Mouse (Mus musculus) hindbrain, embryonic 14.5 days (tissue): Measurements from ENCODE around the gene Bend5. TPM values are rescaled to one million over a fixed set of nuclear protein-coding genes. Genes with fewer than 3 reads are reported as not detected.

Source experiments
- ATAC-seq: fragments of 200-750 bp; cut with Nextera tagmentation; 2 replicates; pipeline ENCODE4 v1.8.0; 2017; ENCODE audit warnings: moderate number of reproducible peaks, mild to moderate bottlenecking, moderate TSS enrichment, moderate library complexity; ENCODE audit not compliant: low FRiP score
- DNase-seq: peaks from one replicate; pipeline ENCODE4 v3.0.0-alpha.2; 2015; ENCODE audit warnings: low spot score
- H3K27ac ChIP-seq: fragments of 300-500 bp; sonication (generic); 2 replicates; pipeline ENCODE4 v1.5.1; 2014; ENCODE audit warnings: mild to moderate bottlenecking, moderate library complexity
- H3K27me3 ChIP-seq: fragments of 300-500 bp; sonication (generic); 2 replicates; pipeline ENCODE4 v1.6.1; 2014; ENCODE audit warnings: mild to moderate bottlenecking, low read length, mixed read lengths; ENCODE audit not compliant: control insufficient read depth, insufficient read depth
- H3K36me3 ChIP-seq: fragments of 300-500 bp; sonication (generic); replicated peaks from 2 replicates; pipeline ENCODE4 v1.6.1; 2014; ENCODE audit not compliant: control insufficient read depth, insufficient read depth
- H3K4me1 ChIP-seq: fragments of 300-500 bp; sonication (generic); replicated peaks from 2 replicates; pipeline ENCODE4 v1.6.1; 2014; ENCODE audit warnings: antibody characterized with exemption, low read length, mixed read lengths; ENCODE audit not compliant: control insufficient read depth, insufficient read depth
- H3K4me2 ChIP-seq: fragments of 300-500 bp; sonication (generic); replicated peaks from 2 replicates; pipeline ENCODE4 v1.6.1; 2014; ENCODE audit warnings: mild to moderate bottlenecking, moderate library complexity
- H3K4me3 ChIP-seq: fragments of 300-500 bp; sonication (generic); replicated peaks from 2 replicates; pipeline ENCODE4 v1.5.1; 2014; ENCODE audit warnings: mild to moderate bottlenecking, low read length
- H3K9ac ChIP-seq: fragments of 300-500 bp; sonication (generic); 2 replicates; pipeline ENCODE4 v1.6.1; 2014
- H3K9me3 ChIP-seq: fragments of 300-500 bp; sonication (generic); 2 replicates; pipeline ENCODE4 v1.6.1; 2016; ENCODE audit warnings: low read length; ENCODE audit not compliant: control insufficient read depth
- WGBS: fragments of 180-500 bp; shearing (Covaris S2); extraction: QIAGEN DNeasy Blood & Tissue Kit; methylation state at CpG from one replicate; pipeline ENCODE4 v1.1.7; 2014; 5-methylcytosine and 5-hydroxymethylcytosine counted together
- polyA plus RNA-seq: library from polyadenylated mRNA; unstranded; fragments of >200 nt; fragmentation: Nextera tagmentation; extraction: Ambion mirVana; gene quantifications from 2 replicates; pipeline ENCODE4 v1.2.1, GENCODE M21; 2014

Bend5 gene
- polyA plus RNA-seq, 1 experiment from 2014 or later, result 68.0 TPM

DNA sequence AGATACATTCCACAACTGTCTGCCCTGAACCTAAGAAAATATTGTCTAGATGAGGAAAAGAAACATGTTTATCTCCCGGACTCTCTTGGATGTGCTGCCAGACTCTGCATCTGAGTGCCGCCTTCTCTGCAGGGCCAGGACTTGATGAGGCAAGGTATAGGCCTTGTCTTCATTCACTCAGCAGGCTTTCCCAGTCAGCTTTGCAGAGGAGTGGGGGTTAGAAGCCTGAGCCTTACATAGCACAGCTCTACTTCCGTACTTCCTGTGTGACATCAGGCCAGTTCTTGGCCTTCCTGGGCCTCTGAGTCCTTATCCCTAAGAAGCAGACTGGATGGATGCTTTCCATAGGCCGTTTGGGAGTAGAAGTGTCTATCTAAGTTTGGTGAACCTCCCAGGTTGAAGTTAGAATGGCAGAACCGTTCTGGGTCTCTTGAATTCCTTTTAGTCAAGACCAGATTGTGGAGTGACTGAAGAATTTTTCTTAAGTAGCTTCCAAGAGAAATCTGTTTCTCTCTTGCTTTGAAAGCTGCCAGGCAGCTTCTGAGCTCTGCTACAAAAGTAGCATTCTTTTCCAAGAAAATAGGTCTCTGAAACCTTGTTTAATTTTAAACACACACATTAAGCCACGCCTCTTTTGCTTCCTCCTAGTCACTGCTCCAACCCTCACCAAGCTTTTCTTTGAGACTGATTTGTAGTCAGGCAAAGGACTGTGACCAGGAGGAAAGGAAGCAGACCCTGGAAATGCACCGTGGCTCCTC is 34.8 kb downstream of the Bend5 start:
- Histone ChIP-seq H3K9me3 (no peaks in the 10 kb centered on the region), H3K4me1 (peaks cover 6% of the 10 kb centered on the region), H3K9ac (no peak overlapping the region), H3K36me3 (peaks cover 61% of the 10 kb centered on the region), H3K4me2 (no peak overlapping the region), H3K27me3 (no peaks in the 10 kb centered on the region), H3K27ac (no peak overlapping the region), H3K4me3 (no peak overlapping the region)
- no peak for ATAC-seq
- no peak for DNase-seq
- 81% methylated on average over 7 of the region's 7 CpGs for WGBS

GRCm38 (mm10) chr4:111451283-111451918 is 36.6 kb downstream of the Bend5 start:
- DNase-seq (no peak), ATAC-seq (no peak)
- Histone ChIP-seq H3K4me1 (0 out of 2 replicates have a peak, but pooled peaks cover 6% of the 10 kb centered on the region), H3K27me3 (no peaks in the 10 kb centered on the region), H3K4me3 (no peak overlapping the region), H3K9ac (no peak overlapping the region), H3K27ac (no peak overlapping the region), H3K9me3 (no peaks in the 10 kb centered on the region), H3K4me2 (no peak overlapping the region), H3K36me3 (peaks cover 73% of the 10 kb centered on the region)
- 75% methylated on average over 7 of the region's 7 CpGs for WGBS

- ATAC-seq, result no peak
- peaks cover 75% of the 10 kb centered on the region for H3K36me3 ChIP-seq
- 94% methylated on average over 5 of the region's 5 CpGs for WGBS
Observed at GRCm38 (mm10) chr4:111452192-111452591, 37.4 kb downstream of the Bend5 start.

GRCm38 (mm10) chr4:111453275-111453674 is 38.5 kb downstream of the Bend5 start:
- Histone ChIP-seq H3K4me3 (no peak overlapping the region), H3K9ac (no peak overlapping the region), H3K27ac (no peak overlapping the region), H3K4me2 (no peak overlapping the region), H3K9me3 (no peaks in the 10 kb centered on the region), H3K4me1 (peaks cover 15% of the 10 kb centered on the region; the same call in 1 of the 2 replicates), H3K27me3 (no peaks in the 10 kb centered on the region), H3K36me3 (peaks cover 70% of the 10 kb centered on the region)
- WGBS, result 65% methylated on average over 3 of the region's 3 CpGs
- no peak for ATAC-seq
- no peak for DNase-seq

More at GRCm38 (mm10) chr4:111452192-111452591, 37.4 kb downstream of the Bend5 start:
- H3K9ac ChIP-seq, result no peak overlapping the region
- DNase-seq, result no peak
- no peaks in the 10 kb centered on the region for H3K9me3 ChIP-seq
- H3K27ac ChIP-seq, result no peak overlapping the region
- no peak overlapping the region for H3K4me2 ChIP-seq
- no peak overlapping the region for H3K4me3 ChIP-seq
- no peaks in the 10 kb centered on the region for H3K27me3 ChIP-seq
- H3K4me1 ChIP-seq, result 0 out of 2 replicates have a peak, but pooled peaks cover 12% of the 10 kb centered on the region

GRCm38 (mm10) chr4:111455621-111456020 is 40.8 kb downstream of the Bend5 start:
- Histone ChIP-seq H3K4me2 (no peak overlapping the region), H3K27ac (no peak overlapping the region; the same call in 1 of the 2 replicates), H3K9me3 (no peaks in the 10 kb centered on the region), H3K27me3 (no peaks in the 10 kb centered on the region), H3K9ac (no peak overlapping the region), H3K4me3 (no peak overlapping the region), H3K4me1 (peaks cover 15% of the 10 kb centered on the region; the same call in 1 of the 2 replicates), H3K36me3 (peaks cover 68% of the 10 kb centered on the region)
- DNase-seq (no peak), ATAC-seq (no peak; the same call in 1 of the 2 replicates)
- 82% methylated on average over 5 of the region's 5 CpGs for WGBS

GRCm38 (mm10) chr4:111457568-111457967 is 42.8 kb downstream of the Bend5 start:
- ATAC-seq (no peak), DNase-seq (no peak)
- Histone ChIP-seq H3K4me2 (no peak overlapping the region), H3K36me3 (peaks cover 57% of the 10 kb centered on the region), H3K27me3 (no peaks in the 10 kb centered on the region), H3K27ac (peak overlapping the region; percentile 65), H3K4me1 (peaks cover 15% of the 10 kb centered on the region; the same call in 1 of the 2 replicates), H3K9me3 (no peaks in the 10 kb centered on the region), H3K4me3 (no peak overlapping the region), H3K9ac (no peak overlapping the region)
- 75% methylated on average over 5 of the region's 5 CpGs for WGBS

- no peaks in the 10 kb centered on the region for H3K27me3 ChIP-seq
- WGBS, result 84% methylated on average over 2 of the region's 2 CpGs
Observed at GRCm38 (mm10) chr4:111467293-111467773, 52.5 kb downstream of the Bend5 start.

GRCm38 (mm10) chr4:111467796-111468195 is 53.0 kb downstream of the Bend5 start:
- ATAC-seq (no peak), DNase-seq (no peak)
- WGBS, result 78% methylated on average over 4 of the region's 4 CpGs

More at GRCm38 (mm10) chr4:111467293-111467773, 52.5 kb downstream of the Bend5 start:
- Histone ChIP-seq H3K4me1 (peaks cover 4% of the 10 kb centered on the region; the same call in 1 of the 2 replicates), H3K9me3 (no peaks in the 10 kb centered on the region), H3K4me2 (no peak overlapping the region), H3K36me3 (no peaks in the 10 kb centered on the region), H3K4me3 (no peak overlapping the region), H3K27ac (no peak overlapping the region), H3K9ac (no peak overlapping the region)
- no peak for DNase-seq
- ATAC-seq, result 0 out of 2 replicates have a peak, but pooled peaks have one; percentile 19

GRCm38 (mm10) chr4:111469847-111470246 is 55.0 kb downstream of the Bend5 start:
- no peak for ATAC-seq
- no peak for DNase-seq
- no peak overlapping the region for H3K4me2 ChIP-seq
- WGBS, result 68% methylated on average over 2 of the region's 2 CpGs
- no peak overlapping the region for H3K4me3 ChIP-seq
- H3K27me3 ChIP-seq, result no peaks in the 10 kb centered on the region
- H3K4me1 ChIP-seq, result peaks cover 10% of the 10 kb centered on the region; the same call in 1 of the 2 replicates
- no peak overlapping the region for H3K9ac ChIP-seq
- no peaks in the 10 kb centered on the region for H3K36me3 ChIP-seq
- no peaks in the 10 kb centered on the region for H3K9me3 ChIP-seq
- H3K27ac ChIP-seq, result no peak overlapping the region

More at GRCm38 (mm10) chr4:111467796-111468195, 53.0 kb downstream of the Bend5 start:
- H3K4me3 ChIP-seq, result no peak overlapping the region
- H3K9me3 ChIP-seq, result no peaks in the 10 kb centered on the region
- no peak overlapping the region for H3K9ac ChIP-seq
- no peak overlapping the region for H3K27ac ChIP-seq
- no peaks in the 10 kb centered on the region for H3K36me3 ChIP-seq
- H3K27me3 ChIP-seq, result no peaks in the 10 kb centered on the region
- no peak overlapping the region for H3K4me2 ChIP-seq
- peaks cover 6% of the 10 kb centered on the region; the same call in 1 of the 2 replicates for H3K4me1 ChIP-seq
